Mouse (Mus musculus): Measurements from ENCODE around the gene Adat3.

Gene Adat3

DNA sequence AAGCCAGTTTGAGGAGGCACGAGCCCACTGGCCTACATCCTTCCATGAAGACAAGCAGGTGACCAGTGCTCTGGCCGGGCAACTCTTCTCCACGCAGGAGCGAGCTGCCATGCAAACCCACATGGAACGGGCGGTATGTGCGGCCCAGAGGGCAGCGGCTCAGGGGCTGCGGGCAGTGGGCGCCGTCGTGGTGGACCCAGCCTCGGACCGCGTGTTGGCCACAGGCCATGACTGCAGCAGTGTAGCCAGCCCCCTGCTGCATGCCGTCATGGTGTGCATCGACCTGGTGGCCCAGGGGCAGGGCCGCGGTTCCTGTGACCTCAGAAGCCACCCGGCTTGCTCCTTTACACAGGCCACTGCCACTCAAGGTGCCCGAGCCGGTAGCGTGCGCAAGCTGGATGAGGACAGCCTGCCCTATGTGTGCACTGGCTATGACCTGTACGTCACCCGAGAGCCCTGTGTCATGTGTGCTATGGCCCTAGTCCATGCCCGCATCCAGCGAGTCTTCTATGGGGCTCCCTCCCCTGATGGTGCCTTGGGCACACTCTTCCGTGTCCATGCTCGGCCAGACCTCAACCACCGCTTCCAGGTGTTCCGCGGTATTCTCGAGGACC, 4.2 kb downstream of the Adat3 start:
- in situ Hi-C loops (cut with MboI; ENCODE audit: low sequenced_read_pairs): no loop called here

GRCm38 (mm10) chr10:80608435-80608834, 5.8 kb downstream of the Adat3 start:
- in situ Hi-C loops (cut with MboI; ENCODE audit: low sequenced_read_pairs): no loop called here

- in situ Hi-C loops (cut with MboI; ENCODE audit: low sequenced_read_pairs): no loop called here
Observed at GRCm38 (mm10) chr10:80609269-80609924, 6.7 kb downstream of the Adat3 start.

DNA sequence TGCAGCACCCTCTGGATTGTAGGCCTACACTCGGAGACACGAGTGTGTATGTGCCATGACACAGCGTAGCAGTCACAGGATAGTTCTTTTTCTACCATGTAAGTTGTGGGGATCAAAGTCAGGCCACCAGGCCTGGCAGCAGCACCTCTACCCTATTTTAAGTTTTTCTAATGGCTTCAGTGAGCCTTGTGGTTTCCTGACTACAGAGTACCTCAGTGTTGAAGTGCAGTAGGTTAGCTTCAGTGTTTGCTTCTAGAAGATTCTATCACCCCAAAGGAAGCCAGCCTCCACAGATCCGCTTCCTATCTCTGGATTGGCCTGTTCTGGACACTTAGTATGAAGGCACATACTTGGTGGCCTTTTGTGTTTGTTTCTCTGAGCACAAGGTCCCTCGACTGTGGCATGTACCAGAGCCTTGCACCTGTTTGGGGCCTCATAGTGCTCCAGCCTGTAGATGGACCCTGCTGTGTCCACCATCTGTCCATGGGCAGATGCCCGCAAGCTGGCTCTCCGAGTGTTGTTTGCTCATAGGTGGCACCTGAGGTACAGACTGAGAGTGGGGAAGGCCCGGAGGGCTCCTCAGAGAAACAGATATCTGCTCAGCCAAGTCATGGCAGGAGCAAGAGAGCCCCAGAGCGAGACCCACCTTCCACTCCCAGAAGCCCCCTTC, 7.6 kb downstream of the Adat3 start:
- in situ Hi-C loops (cut with MboI; ENCODE audit: low sequenced_read_pairs): no loop called here

GRCm38 (mm10) chr10:80611024-80611423, 8.3 kb downstream of the Adat3 start:
- in situ Hi-C loops (cut with MboI; ENCODE audit: low sequenced_read_pairs): no loop called here

GRCm38 (mm10) chr10:80611905-80612304, 9.2 kb downstream of the Adat3 start:
- in situ Hi-C loops (cut with MboI; ENCODE audit: low sequenced_read_pairs): no loop called here

DNA sequence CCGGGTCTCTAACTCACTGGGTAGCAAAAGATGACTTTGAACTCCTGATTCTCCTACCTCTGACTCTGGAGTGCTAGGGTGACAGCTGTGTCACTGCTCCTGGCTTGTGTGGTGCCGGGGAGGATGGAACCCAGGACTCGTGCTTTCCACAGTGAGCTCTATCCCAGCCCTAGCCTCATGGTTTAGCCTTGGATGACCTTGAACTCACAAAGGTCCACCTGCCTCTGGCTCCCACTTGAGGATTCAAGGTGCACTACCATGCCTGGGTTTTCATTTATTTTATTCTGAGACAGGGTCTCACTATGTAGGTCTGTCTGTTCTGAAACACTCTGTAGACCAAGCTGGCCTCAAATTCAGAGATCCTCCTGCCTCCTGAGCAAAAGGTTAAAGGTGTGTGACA, 11.1 kb downstream of the Adat3 start:
- in situ Hi-C loops (cut with MboI; ENCODE audit: low sequenced_read_pairs): no loop called here

- in situ Hi-C loops (cut with MboI; ENCODE audit: low sequenced_read_pairs): no loop called here
Observed at GRCm38 (mm10) chr10:80614351-80614750, 11.7 kb downstream of the Adat3 start.

DNA sequence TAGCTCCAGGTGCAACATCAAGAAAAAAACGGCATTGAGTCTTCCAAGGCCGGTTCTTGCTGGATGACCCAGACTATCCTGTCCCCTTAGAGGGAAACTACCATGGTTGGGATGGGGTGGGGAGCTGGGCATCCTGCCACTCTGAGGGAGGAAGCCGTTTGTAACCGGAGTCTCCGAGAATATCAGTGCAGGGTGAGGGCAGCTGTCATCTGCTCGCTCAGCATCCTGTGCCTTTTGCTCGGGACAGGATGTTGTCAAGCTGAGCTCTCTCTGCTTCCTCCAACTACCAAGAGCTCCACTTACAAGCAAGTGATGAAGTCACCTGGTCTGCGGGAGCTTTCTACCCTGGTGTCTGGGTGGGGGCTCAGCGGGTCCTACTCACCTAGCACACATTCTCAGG, 15.5 kb downstream of the Adat3 start:
- in situ Hi-C loops (cut with MboI; ENCODE audit: low sequenced_read_pairs): no loop called here

- in situ Hi-C loops (cut with MboI; ENCODE audit: low sequenced_read_pairs): no loop called here
Observed at GRCm38 (mm10) chr10:80619465-80620244, 17.0 kb downstream of the Adat3 start.

DNA sequence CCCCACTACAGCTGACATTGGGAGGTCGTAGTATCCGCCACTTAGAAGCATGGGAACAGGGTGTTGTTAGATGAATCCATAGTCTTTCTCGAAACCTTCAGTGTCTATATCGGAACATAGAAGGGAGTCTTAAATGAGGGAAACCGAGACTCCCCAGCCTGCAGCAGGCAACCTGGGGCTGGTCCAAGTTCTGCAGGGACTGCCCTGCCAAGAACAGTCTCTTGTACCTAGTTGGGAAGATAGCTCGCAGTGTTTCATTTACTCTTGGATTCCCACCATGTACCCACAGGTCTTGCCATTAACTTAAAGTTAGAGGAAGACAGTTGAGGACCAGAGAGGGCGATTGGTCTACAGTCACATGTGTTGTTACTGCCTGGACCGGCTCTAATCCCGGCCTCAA, 17.7 kb downstream of the Adat3 start:
- in situ Hi-C loops (cut with MboI; ENCODE audit: low sequenced_read_pairs): no loop called here

GRCm38 (mm10) chr10:80620796-80621689, 18.4 kb downstream of the Adat3 start:
- in situ Hi-C loops (cut with MboI; ENCODE audit: low sequenced_read_pairs): no loop called here

- in situ Hi-C loops (cut with MboI; ENCODE audit: low sequenced_read_pairs): no loop called here
Observed at GRCm38 (mm10) chr10:80621690-80621939, 18.9 kb downstream of the Adat3 start.

DNA sequence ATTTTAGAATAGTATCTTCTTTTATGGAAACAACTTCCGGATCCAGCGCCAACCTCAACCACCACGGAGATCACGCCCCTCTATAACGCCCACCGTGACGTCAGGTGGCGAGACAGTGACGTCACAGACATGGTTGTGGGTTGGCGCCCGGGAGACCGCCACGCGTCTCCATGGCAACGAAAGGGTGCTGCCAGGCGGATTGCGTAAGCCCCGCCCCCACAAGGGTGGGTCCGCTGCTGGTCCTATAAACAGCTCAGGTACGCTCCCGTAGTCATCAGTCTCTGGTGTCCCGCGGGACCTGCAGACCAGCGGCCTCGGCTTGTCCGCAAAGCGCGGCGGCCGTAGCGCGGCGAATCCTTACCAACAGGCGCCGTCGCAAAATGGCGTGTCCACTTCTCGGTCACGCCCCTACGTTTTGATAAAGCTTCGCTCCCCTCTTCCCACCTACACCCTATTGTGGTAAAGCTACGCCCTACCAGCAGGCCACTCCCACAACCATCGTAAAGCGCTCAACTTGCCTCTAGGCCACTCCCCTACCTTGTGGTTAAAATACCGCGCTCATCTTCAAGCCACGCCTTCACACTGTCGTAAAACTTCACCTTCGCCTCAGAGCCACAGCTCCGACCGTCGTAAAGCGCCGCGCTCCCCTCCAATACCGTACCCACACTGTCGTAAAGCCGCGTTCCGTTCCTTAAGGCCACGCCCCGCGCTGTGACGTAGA, 19.4 kb downstream of the Adat3 start:
- in situ Hi-C loops (cut with MboI; ENCODE audit: low sequenced_read_pairs): no loop called here

DNA sequence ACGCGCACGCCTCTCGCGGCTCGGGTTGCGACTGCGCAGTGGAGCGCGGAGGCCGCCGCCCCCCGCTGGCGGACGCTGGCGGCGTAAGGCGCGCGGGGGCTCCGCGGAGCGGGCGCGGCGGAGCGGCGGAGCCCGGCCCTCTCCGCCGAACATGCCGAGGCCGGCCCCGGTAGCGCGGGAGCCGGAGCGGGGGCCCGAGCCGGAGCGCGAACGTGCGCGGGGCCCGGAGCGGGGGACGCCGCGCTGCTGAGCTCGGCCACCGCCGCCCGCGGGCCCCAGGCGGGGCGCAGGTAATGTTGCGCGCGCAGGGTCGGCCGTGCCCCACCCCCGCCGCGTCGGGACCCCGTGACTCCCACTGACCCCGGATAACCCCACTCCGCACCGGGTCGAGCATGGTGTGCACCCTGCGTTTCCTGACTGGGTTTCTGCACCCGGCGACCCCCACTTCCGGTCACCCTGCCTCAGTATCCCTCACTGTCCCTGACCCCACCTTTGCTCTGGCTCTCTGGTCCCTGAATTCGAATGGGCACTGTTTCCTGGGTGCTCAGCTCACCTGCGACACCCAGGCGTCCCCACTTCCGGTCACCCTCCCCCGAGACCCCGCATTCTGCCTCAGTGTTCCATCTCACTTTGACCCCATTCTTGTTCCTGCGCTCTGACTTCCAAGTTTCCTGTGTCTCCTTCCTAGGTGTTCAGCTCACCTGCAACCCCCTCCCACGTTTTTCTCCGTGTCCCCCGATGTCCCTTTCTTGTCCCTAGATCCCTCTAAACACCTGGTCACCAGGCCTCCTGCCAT, 20.2 kb downstream of the Adat3 start, which contains the start of gene Csnk1g2:
Gene Csnk1g2, plus strand, starts transcription at position 178 of the 796 bp plus-strand sequence.
- in situ Hi-C loops (cut with MboI; ENCODE audit: low sequenced_read_pairs): no loop called here

DNA sequence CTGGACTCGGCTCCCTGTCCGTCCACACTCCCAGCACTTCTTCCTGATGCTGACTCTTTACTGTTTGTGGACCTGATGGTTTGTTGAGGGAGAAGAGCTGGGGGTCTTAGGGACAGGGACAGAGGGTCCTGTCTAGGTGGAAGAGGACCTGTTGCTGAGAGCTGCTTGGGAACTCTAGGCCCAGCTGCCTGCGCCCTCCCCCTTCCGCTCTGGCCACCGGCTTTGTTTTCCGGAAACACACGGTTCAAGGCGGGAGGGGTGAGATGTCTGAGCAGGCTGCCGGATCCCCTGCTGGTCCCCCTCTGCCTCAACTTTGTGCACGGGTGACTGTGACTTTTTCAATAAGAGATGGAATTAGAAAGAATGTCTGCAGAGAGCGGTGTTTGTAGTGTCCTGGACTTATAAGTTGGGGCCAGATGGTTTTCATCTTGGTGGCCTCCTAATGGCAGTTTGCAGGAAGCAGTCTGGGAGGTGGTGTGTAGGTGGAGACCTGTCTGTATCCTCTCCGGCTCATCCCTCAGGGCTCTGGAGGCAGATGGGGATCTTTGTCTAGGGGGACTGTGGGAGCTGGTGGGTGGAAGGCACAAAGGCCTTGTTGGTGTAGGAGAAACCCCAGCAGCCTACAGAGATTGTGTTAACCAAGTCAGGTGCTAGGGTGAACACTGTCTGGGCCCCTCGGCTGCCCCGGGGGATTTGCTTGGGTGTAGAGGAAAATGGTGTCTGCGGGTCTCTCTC, 20.9 kb downstream of the Adat3 start:
- in situ Hi-C loops (cut with MboI; ENCODE audit: low sequenced_read_pairs): no loop called here

GRCm38 (mm10) chr10:80625764-80626163, 23.1 kb downstream of the Adat3 start:
- in situ Hi-C loops (cut with MboI; ENCODE audit: low sequenced_read_pairs): no loop called here

GRCm38 (mm10) chr10:80627685-80628084, 25.0 kb downstream of the Adat3 start:
- in situ Hi-C loops (cut with MboI; ENCODE audit: low sequenced_read_pairs): no loop called here

DNA sequence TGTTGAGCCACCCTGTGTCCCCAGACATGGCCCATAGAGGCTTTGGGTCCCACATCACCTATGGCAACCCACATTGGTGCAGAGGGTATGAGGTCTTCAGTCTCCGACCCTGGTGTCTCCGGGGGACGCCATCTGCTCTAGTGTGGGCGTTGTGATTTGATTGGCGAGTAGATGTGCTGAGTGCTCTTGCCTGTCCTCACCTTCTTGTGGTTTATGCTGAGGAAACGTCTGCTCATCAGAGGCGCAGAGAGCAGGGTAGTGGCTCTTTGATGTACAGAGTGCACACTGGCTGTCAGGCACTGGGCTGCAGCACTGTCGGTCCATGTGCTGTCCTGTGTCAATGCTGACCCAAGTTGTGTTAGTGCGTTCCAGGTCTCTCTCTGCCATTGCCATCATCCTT, 26.2 kb downstream of the Adat3 start:
- in situ Hi-C loops (cut with MboI; ENCODE audit: low sequenced_read_pairs): no loop called here
